Mouse (Mus musculus) liver (tissue): ENCODE measurements at regions not wholly inside any gene's neighbourhood (a gene's known extent, or its start where the extent isn't known, plus 50 kb on each side); places are given as distances from the start of the nearest gene placed in this dataset.
A peak's percentile ranks its signal among the peaks of the same experiment; 100 is the strongest.

Source experiments
- DNase-seq: peaks from one replicate; pipeline ENCODE4 v3.0.0-alpha.2; 2020; ENCODE audit warnings: mixed read lengths

DNA sequence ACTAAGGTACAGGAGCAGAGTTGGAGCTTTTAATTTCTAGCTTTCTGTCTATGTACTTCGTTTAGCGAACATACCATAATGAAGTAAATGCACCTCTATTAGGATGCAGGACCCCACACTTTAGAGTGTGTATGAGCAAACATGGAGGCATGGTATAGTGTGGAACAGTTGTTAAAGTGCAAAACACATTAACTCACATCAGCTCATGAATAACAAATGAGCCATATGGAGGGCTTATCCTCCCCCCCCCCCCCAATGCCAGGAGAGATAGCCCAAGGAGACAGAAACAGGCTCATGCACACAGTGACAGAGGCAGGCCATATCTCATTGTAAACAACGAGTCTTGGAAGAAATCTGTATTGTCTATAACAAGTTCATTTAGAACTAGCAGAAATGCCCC is 270.9 kb upstream of the Sall1 start:
- DNase-seq = no peak

GRCm38 (mm10) chr8:89310696-89311214 is 266.8 kb upstream of the Sall1 start:
- no peak for DNase-seq

- no peak for DNase-seq
Observed at GRCm38 (mm10) chr8:89309591-89309990, 265.6 kb upstream of the Sall1 start.

DNA sequence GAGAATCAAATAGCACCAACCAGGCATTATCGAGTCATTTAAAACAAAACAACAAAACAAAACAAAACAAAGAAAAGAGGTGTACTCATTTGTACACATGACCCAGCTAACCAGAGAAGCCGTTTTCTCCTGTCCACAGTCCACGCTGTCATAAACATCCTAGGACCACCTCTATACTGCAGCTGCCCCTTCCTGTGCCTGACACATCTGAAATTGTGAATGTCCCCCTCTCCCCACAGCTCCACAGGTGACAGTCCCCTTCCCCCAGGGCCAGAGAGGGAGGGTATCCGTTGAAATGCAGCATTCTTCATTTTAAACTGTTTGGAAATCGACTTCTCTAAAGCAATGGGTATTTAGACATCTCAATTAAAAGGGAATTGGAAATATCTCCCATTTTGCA is 265.0 kb upstream of the Sall1 start:
- DNase-seq = no peak

GRCm38 (mm10) chr8:89308532-89308931 is 264.6 kb upstream of the Sall1 start:
- no peak for DNase-seq

DNA sequence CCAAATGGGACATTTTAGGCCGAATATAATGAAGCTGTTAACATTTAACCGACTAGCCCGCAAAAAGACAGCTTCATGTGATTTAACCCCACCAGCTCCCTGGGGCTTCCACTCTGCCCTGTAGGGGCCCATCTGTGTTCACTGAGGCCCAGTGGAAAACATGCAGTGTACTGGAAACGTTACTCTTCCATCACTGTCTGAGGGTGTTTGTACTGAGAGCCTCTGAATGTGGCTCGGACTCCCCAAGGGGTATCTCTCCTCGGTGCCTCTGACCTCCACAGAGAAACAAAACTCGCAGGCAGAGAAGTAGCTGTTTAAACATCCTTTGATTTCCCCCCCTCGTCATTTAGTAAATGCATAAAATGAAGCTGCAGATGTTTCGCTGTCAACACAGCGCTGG is 263.6 kb upstream of the Sall1 start:
- DNase-seq = no peak

- no peak for DNase-seq
Observed at GRCm38 (mm10) chr8:89307085-89307484, 263.1 kb upstream of the Sall1 start.

DNA sequence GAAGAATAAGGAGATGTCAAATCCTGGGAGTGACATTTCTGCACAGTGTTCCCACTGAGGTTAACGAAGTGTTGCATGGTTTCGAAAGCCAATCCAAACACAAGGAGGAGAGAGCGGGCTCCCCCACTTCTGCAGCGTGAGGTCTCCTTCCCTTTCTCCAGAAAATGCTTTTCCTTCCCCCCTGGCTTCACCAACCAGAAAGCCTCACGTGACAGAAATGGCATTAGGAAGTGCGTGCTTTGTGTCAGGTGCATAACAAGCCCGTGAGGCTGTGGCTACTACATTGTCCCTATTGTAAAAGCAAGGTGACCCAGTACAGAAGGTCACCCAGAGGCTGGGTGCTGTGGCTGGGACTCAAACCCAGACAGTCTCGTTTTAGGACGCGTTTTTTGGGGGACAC is 260.2 kb upstream of the Sall1 start:
- no peak for DNase-seq

GRCm38 (mm10) chr8:89303326-89303725 is 259.4 kb upstream of the Sall1 start:
- DNase-seq = no peak

DNA sequence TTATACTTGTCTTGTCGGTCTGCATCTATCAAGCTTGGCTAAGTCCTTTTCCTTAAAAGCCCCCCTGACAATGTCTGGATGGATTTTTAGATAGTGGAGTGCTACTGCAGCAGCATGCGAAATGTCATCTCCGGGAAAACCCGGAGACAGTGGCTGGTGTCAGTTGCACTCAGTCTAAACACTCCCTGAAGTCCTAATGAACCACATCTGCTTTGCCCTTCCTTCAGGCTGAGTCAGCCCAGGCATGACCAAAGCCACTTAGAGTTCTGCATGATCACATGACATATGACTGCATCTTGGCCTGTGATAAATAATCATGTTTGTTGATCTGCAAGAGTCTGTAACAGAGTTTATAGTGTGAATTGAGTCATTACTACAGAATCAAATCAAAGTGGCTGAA is 255.7 kb upstream of the Sall1 start:
- DNase-seq = no peak

DNA sequence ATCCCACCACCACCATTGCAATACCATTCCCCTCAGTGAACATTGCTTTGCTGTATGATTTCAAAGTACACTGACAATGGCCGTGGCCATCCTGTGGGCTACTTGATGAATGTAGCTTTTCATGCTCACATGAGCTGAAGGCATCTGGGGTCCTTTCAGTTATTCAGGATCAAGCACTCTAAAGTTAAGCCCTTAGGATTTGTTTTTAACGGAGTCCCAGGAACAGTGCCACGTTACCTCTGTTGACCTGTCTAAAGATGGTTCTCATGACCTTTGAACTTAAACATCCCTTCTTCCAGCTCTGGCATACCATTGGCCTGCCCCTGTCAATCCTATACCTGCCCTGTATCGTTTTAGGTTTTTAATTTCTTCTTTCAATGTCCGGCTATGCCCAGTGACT is 251.7 kb upstream of the Sall1 start:
- no peak for DNase-seq

- no peak for DNase-seq
Observed at GRCm38 (mm10) chr8:89289017-89289416, 245.1 kb upstream of the Sall1 start.

GRCm38 (mm10) chr8:89284871-89285564 is 241.1 kb upstream of the Sall1 start:
- DNase-seq = no peak

DNA sequence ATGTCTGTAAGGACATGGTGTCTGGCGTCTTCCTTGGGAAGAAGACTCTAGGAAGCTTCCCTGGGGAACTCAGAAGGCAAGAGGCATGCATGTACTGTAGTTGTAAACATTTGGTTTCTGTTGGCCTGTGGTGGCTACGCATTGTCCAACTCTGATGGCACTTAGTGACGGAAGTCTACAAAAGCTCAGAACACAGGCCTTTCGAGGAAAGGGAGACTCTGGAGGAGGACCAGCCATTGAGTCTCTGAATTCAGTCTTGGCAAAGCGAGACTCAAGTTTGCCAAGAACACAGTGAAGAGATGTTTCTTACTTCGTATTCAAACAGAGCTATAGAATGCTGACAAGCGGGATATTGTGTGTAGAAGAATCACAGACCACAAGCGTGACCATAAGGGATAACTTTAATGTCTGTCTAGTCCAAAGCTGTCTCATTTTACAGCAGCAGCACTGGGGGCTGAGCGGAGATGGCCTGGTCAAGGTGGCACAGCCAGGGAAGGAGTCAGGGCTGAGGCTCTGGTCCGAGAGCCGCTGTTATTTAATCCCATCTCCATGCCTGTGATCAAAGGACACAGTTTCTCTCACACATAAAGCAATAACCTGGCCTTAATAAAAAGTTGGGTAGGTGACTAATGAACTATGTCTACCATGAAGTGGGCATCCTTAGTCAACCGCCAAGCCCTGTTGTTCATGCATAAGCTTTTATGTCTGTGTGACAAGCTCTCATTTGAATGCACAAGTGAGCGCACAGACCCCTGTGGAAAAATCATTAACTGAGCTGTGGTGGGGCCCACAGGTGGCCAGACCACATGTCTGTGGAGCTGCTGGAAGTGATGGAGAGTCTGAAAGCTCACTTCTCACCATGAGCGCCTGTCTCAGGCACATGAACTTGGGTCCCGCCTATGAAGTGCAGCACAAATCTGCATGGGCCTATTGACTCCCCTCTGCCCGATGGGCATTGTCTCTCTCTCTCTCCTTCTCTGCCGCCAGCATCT is 239.4 kb upstream of the Sall1 start:
- DNase-seq = no peak

- no peak for DNase-seq
Observed at GRCm38 (mm10) chr8:89279844-89280243, 235.9 kb upstream of the Sall1 start.

- DNase-seq = no peak
Observed at GRCm38 (mm10) chr8:89279142-89279541, 235.2 kb upstream of the Sall1 start.

DNA sequence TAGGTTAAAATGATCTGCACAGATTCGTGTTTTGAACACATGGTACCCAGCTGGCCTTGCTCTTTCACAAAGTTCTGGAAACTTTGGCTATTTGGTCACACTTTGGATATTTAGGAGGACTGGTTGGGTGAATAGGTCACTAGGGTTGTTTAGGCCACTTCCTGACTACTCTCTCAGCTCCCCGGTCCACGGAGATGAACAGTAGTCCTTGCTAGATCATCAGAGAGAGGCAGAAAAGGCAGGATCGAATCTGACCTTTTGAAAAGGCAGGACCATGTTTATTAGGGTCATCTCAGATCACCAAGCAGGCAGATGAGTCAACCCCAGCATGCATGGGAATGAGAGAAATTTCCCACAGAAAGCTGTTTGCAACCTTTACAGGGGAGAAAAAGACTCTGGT is 229.3 kb upstream of the Sall1 start:
- DNase-seq = no peak

DNA sequence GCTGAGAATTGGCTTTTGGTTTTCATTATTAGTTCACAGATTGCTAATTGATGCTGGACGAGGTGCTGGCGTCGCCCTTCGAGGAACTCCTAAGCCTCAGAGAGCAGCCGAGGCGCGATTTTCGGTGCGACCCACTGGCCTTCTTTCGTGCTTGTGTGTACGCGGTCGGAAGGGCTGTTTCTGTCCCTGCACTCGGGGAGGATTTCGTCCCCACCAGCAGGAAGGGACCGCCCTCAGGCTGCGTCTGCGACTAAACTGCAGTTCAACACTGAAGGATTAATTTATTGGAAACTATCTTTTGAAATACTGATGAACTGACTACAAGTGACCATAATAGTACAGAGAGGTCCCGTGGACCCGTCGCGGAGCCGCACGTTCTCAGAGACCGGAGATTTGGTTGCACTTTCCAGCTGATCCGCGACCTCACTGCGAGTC is 228.4 kb upstream of the Sall1 start:
- peak; percentile 7 for DNase-seq

DNA sequence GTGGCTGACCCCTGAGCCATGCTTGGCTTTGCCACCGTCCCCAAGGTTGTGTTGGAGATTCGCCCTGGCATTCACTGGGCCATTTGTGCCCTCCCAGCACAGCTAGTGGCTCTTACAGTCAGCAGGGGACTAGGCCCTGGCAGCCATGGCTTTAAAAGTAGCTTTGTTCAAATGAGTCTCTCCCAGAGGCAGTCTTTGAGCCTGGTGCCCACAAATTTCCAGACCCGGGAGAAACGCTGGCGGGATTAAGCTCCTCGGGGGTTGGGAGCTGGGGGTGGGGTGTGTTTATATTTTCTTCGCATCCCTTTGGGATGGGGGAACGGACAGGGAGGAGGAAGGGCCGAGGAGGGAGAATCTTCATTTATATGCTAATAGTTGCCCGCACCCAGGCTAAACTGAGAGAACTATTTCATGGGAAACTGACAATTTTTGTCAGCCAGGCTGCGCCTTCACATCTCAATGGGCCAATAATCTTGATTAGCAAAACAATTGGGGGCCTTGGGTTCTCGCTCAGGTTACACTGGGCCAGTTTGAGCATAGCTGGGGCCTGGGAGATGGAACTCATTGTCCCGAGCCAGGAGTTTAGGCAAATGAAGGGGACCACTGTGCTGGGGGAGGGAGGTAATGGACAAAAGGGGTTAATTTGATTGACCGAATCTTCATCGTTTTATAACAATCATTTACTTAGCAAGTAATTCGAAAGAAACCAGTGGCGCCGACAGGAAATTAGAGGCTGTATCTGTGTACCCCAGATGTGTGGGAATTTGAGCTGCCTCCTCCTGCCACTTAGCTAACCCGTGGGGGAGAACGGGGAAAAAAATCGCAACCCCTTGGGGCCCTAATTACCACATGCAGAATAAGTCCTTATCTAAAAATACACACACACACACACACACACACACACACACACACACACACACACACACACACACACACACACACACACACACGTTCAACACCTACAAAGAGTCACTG is 227.7 kb upstream of the Sall1 start:
- DNase-seq = no peak

DNA sequence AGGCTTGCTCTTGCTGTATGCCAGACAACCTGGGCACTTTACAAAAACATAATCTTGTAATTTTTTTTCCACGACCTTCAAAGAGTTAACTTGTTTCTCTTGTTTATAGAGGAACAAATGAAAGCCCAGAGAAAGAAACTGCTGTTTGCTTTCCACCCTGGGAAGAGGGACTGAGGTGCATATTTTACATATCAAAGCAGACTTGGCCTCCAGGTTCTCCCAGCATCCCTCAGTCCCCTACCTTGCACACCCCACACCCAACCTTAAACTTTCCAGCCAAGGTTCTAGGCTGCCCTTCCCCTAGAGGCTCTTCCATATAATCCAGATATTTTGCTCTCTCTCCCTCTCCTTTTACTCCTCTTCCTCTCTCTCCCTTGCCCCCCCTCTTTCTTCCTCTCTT is 226.0 kb upstream of the Sall1 start:
- no peak for DNase-seq

GRCm38 (mm10) chr8:89261163-89261812 is 217.3 kb upstream of the Sall1 start:
- no peak for DNase-seq

DNA sequence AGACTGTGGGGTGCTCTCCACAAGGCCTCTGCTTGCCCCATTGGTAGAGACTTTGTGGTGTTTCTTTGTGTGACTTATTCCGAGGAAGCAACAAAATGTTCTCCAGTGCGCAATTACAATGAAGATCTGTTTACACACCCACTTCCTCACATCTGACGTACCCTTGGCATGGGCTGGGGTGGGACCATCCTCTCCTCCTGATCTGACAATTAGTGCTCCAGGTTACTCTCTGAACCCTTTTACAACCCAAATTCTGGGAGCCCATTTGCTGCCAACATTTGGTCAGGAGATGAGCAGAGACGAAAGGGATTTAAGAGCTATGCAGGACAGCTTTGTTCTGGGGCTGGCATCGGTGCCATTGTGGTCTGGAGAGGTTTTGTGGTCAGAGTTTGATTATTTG is 215.9 kb upstream of the Sall1 start:
- DNase-seq = no peak
